Mouse (Mus musculus): Measurements from ENCODE around the gene Sp7.

The Sp7 gene

DNA sequence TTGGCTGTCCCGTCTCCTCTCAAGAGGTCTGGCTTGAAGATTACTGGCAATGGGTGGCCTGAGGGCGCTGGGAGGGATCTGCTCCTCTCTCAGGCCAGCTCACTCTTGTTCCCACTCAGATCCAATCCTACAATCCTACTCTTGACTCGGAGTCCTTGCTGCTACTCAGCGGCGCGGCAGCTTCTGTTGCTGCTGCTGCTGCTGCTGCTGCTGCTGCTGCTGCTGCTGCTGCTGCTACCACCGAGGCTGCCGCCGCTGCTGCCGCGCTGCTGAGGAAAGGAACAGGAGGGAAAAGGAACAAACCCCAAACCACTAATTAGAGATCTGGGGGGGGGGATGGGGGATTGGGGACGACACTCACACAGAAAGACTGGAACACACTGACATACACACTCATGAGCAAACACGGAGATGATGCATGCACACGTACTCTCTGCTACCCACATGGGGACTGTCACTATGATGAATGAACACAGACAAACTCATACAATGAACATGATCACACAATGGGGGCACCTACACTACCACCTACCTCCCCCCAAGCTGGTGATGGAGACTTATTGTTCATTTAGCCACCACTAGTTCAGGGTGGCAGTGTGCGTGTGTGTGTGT is at the start of gene Sp7:
TSS of gene Sp7 (minus strand) at position 450 of the 612 bp plus-strand sequence.
- no peak for DNase-seq (ENCODE audit: low spot score)

DNA sequence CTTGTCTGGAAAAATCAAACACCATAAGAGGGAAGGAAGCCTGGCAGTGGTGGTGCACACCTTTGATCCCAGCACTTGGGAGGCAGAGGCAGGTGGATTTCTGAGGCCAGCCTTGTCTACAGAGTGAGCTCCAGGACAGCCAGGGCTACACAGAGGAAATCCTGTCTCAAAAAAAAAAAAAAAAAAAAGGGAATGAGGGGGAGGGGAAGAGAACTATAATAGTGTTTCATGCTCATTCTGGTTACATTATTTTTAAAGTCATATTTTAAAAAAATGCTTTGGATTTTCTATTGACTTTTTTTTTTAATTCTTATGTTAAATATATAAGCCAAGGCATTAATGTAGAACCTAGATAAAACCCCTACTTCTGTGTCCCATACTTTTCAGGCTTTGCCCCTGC is 46.7 kb upstream of the Sp7 start:
- no peak for DNase-seq (ENCODE audit: low spot score)

DNA sequence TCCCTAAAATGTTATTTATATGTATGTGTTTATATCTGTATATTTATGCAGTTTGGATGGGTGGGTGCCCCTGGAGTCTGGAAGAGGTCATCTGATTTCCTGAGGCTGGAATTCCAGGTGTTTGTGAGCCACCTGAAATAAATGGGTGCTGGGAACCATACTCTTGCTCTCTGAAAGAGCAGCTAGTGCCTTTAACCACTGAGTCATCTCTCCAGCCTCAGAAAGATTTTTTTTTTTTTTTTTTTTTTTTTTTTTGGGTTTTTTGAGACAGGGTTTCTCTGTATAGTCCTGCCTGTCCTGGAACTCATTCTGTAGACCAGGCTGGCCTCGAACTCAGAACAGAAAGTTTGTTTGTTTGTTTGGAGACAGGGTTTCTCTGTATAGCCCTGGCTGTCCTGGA is 44.1 kb upstream of the Sp7 start:
- no peak for DNase-seq (ENCODE audit: low spot score)

DNA sequence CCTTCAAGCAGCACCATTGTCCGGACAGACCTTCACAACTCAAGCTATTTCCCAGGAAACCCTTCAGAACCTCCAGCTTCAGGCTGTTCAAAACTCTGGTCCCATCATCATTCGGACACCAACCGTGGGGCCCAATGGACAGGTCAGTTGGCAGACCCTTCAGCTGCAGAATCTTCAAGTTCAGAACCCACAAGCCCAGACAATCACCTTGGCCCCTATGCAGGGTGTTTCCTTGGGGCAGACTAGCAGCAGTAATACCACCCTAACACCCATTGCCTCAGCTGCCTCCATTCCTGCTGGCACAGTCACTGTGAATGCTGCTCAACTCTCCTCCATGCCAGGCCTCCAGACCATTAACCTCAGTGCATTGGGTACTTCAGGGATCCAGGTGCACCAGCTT is 42.3 kb upstream of the Sp7 start:
- no peak for DNase-seq (ENCODE audit: low spot score)

DNA sequence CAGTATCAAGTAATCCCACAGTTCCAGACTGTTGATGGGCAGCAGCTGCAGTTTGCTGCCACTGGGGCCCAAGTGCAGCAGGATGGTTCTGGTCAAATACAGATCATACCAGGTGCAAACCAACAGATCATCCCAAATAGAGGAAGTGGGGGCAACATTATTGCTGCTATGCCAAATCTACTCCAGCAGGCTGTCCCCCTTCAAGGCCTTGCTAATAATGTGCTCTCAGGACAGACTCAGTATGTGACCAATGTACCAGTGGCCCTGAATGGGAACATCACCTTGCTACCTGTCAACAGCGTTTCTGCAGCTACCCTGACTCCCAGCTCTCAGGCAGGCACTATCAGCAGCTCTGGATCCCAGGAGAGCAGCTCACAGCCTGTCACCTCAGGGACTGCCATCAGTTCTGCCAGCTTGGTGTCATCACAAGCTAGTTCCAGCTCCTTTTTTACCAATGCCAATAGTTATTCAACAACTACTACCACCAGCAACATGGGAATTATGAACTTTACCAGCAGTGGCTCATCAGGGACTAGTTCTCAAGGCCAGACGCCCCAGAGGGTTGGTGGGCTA is 41.7 kb upstream of the Sp7 start:
- no peak for DNase-seq (ENCODE audit: low spot score)

DNA sequence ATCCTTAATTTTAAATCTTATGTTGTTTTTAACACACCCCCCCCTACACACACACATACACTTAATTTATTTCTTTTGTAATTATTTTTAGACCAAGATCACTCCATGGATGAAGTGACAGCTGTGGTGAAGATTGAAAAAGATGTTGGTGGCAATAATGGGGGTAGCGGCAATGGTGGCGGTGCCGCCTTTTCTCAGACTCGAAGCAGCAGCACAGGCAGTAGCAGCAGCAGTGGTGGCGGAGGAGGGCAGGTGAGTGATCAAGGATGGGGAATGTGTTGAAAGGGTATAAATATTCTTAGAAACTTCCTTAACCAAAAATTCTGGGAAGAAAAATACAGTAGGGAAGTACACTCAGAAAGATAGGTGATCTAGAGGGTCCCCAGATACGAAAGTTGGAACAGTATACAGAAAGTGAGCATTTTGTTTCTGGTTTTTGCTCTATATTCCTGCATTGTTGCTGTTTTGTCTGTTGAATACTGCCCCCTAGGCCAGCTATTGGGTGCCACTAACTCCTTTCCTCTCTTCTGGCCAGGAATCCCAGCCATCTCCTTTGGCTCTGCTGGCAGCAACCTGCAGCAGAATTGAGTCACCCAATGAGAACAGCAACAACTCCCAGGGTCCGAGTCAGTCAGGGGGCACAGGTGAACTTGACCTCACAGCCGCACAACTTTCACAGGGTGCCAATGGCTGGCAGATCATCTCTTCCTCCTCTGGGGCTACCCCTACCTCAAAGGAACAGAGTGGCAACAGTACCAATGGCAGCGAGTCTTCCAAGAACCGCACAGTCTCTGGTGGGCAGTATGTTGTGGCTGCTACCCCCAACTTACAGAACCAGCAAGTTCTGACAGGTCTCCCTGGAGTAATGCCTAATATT is 40.9 kb upstream of the Sp7 start:
- no peak for DNase-seq (ENCODE audit: low spot score)

DNA sequence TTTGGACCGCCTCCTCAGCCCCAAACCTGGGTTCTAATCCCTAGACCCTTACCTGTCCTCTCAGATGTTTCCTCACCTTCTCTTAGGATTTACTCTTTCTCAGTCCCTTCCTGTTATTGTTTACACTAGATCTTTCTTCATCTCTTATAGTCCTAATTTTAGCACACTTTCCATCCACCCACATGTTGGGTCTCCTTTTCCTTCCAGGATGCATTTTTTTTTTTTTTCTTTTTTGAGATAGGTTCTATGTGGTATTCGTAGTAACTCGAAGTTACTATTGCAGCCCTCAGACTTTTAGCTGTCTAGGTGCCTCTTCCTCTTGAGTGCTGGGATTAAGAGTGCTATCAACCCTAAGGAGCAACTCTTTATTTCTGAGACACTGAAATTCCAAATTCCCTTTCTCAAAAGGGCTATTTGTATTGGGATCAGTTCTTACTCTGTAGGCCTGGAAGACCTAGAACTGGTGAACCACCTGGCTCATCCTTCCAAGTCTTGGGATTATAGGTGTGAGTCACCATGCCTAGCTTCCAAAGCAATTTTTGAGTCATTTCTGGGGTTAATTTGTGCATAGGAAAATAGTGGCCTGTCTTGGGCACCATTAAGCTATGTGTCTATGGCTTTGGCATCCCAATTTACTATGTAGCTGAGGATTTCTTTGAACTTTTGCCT is 40.1 kb upstream of the Sp7 start:
- DNase-seq (ENCODE audit: low spot score) = no peak

DNA sequence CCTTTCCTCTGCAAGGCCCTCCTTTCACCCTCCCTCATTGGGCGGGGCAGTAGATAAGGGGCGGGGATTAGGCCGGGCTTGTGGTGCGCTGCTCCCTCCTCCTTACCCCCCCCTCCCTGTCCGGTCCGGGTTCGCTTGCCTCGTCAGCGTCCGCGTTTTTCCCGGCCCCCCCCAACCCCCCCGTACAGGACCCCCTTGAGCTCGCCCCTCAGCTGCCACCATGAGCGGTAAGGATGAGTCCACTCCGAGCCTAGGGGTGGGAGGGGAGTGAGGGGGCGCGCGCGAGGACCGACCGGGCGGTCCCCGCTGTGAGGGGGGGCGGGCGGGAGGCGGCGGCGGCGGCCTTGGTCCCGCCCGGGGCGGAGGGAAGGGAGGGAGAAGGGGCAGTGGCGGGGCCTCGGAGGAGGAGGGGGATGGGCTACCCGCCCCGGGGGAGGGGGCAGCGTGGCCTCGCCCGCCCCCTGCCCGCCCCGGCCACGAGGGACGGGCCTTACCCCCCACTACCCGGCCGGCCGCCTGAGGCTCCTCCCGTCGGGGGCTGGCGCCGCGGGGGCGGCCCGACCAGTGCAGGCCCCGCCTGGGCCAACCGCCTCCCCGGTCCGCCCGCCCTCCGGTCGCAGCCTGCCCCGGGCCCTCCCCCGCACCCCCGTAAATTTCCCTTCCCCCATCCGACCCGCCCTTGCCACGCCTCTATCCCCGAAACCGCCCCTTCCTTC is 39.4 kb upstream of the Sp7 start:
- peak; percentile 55 for DNase-seq (ENCODE audit: low spot score)

DNA sequence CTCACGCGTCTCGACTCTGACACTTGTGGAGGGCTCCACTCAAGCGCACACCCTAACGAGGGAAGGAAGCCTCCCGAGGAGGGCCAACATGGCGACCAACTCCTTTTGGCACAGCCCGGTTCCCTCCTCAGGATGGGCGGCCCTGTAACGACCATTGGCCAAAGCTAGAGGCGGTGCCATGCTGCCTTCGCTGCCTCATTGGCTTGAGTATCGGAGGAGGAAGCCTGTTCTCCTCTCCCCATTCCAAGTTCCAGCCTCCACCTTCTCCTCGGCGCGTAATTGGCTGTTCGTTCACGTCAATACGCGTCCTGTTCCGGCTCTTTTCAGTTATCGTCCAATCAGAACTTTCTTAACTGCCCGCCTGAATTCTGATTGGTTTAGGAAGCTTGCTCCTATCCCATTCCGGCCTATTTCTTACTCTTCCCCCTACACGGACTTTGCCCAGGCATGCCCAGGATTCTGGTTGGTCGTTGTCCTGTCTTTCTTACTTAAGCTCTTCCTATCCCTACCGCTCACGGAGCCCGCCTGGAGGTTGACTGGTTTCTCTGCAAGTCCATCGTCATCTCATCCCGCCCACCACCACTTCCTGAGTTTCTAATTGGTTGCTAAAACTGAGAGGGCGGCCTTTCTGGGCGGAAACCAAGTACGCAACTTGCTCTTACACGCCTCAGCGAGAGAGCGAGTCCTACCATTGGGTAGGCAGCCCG is 38.7 kb upstream of the Sp7 start, which contains the start of gene Sp1:
TSS of gene Sp1 (plus strand) at position 655 of the 707 bp plus-strand sequence.
- DNase-seq (ENCODE audit: low spot score) = peak; percentile 100

DNA sequence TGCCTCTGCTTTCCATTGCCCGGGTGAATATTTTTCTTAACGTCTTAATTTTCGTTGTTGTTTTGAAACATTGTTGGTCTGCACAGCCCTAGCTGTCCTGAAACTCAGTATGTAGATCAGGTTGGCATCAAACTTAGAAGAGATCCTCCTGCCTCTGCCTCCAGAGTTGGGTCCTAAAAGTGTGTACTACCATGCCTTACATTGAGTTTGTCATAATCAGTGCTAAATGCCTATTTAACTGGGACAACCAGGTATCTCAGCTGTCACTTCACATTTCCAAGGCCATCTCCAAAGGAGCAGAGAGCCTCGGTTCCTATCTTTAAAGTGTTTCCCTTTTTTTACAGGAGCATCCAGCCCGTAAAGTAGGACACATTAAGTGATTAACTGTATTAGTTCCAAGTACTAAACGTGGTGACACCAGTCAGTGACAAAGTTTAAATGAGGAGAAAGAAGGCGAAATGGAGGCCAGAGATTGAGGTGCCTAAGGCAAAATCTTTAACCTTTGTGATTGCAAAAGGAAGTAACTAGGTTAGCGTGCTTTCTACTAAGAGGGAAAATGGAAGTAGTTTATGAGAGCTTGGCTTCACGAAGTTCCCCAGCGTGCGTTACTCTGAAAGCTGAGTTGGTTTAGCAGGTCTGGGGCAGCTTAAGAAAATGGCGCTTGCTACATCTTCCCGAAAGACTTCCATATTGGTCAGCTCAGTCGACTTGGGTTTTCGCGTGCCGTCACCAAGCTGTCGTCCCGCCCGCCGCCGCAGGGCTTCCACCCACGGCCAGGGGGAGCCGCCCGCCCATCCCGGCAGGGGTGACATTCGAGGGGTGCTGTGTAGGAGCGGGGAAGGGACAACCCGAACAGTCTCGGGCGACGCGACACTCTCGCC is 37.9 kb upstream of the Sp7 start:
- DNase-seq (ENCODE audit: low spot score) = no peak

DNA sequence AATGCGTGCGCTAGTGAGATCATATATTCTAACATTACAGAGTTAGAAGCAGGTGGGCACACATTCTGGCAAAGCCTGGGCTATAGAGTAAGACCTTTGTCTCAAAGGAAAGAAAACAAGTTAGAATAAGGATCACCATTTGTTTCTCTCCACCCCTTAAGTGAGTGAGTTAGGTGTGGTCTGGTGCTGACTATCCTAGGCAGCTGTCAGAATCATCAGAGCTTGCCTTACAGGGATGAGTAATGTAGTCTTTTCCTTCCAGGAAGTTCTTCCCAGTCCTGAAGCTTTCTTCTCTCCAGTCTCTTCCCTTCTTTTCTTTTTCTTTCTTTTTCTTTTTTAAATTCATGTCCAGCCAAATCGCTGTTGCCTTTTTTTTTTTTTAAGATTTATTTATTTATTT is 35.2 kb upstream of the Sp7 start:
- no peak for DNase-seq (ENCODE audit: low spot score)

DNA sequence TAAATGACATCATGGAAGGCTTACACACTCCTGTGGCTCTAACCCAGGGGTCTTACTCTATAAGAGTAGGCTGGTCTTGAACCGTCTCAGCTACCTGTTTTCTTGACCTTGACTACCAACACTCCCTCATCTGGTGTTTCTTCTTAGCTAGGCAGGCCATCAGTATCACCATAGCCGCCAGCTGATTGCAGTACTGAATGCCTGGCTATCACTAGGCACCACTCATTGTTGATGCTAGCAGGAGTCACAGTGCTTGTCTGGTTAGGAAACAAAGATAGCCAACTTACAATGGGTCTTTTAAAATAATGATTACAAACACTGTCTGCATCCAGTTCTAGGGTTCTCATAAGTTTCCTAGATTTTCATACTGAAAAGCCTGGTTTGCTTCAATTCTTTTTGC is 34.3 kb upstream of the Sp7 start:
- DNase-seq (ENCODE audit: low spot score) = no peak

DNA sequence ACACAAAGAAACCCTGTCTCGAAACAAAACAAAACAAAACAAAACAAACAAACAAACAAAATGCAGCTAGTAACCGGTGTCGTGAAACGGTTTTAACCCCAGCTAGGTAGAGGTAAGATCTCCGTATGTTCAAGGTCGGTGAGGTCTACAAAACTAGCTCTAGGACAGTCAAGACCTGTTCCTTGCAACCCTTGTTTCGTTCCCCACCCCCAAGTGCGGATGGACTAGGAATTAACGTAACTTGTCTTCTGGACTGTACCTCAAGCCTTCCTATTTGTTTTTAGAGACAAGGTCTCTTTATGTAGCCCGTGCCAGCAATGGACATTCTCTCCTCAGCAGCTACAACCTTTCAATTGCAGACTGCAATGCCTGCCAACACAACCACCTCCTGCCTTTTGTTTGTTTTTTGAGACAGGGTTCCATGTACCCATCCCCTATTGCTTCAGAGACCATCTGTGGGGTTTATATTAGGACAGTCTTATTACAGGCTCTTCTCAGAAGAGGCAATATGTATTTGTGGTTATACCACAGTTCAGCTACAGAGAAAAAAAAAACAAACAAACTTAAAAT is 33.6 kb upstream of the Sp7 start:
- no peak for DNase-seq (ENCODE audit: low spot score)

DNA sequence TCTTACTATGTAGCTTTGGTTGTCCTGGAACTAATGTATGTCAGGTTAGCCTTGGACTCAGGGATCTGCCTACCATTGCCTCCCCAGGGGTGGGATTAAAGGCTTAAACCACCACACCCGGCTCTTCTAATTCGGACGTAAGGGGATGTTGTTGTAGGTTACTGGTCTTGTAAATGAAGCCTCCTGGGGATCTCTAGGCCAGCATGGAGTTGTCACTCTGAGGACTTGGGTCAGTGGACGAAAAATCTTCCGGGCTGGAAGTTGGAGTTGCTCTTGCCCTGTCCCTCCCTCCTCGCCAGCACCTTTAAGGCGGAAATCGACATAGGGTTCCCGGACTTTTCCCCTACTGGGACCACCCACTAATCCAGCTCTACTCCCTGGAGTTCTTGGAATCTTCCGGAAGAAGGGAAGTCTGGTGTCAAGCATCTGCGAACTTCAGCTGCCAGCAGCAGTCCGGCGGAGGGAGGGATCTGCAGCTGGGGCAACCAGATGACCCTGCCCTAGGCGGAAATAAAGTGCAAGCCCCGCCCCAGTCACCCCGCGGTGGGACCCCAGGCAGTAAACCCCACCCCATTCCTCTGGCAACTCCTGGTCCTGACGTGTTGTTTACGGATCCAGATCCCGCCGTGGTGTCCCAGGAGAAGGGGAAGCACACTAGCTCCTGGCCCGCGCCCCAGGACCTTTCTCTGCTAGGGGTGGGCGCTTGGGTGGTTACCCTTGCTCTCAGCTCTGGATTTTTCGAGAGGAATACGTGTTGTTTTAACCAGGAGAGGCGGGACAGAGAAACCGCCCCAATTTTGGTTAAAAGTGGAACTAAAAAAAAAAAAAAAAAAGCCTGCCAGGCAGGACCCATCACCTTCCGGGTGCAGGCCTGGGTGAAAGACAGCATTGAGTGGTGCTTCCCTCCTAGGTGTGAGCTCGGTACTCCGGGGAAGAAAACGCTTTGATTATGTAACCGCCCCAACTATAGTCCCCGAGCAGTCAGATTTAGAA is 32.5 kb upstream of the Sp7 start:
- DNase-seq (ENCODE audit: low spot score) = peak; percentile 65

DNA sequence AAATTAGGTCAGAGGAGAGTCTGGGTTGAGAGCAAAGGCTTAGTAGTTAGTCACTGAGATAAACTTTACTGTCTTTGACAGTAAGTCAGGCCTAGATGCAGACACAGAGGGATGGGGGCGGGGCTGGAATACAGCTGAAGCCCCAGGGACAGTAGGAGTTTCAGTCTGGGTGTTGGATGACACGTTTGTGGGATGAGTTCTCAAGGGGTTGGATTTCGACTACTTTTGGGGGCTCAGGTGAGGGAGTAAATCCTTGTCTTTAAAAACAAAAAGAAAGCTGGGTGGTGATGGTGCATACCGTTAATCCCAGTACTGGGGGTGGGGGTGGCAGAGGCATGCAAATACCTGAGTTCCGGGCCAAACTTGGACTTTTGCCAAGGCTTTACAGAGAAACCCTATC is 31.6 kb upstream of the Sp7 start:
- no peak for DNase-seq (ENCODE audit: low spot score)

DNA sequence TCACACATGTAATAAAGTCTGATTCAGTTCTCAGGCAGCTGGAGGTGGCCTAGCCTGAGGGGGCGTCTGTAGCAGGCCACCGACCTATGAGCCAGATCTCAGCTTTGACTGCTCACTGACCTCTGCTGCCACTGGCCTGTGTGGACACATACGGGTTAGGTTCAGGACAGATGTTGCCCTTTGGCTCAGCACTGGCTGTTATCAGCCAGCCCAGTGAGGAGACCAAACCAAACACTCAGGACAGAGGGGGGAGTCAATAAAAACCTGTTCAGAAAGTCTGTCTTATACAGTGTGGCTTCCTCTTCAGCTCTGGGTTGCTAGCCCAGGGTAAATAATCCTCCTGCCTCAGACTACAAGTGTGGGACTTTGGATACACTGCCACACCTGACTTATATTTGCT is 28.1 kb upstream of the Sp7 start:
- DNase-seq (ENCODE audit: low spot score) = no peak

DNA sequence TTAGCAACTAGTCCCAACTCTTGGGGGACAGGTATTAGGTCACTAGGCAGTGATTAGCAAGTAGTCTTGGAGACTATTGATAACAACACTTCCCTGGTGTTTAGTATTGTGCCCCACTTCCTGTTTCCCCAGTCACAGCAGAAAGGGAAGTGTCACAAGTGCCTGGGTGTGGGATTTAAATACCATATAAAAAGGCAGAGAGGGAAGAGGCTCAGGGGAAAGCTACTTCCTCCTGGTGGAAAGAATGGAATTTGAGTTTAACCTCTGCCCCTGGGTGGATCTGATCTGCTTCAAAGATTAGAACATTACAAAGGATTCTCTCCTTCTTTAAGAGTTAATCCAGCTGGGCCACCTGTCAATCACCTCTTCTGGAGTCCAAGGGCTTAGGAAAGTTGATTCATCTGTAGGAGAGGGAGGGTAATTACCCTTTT is 26.6 kb upstream of the Sp7 start:
- DNase-seq (ENCODE audit: low spot score) = no peak

DNA sequence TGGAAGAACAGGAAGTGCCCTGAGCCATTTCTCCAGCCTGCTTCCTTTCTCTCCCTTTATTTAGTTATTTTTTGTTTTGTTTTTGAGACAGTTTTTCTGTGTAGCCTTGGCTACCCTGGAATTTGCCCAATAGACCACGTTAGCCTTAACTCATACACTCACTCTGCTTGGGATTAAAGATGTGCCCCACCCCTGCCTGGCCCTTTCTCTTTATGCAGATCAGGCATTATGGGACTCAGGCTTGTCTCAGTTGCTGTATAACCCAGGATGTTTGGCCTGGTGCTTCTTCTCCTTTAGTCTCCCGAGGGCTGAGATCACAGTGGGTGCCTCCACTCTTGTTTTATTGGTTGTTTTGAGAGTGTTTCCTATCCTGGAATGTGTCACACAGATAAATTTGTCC is 25.5 kb upstream of the Sp7 start:
- no peak for DNase-seq (ENCODE audit: low spot score)

DNA sequence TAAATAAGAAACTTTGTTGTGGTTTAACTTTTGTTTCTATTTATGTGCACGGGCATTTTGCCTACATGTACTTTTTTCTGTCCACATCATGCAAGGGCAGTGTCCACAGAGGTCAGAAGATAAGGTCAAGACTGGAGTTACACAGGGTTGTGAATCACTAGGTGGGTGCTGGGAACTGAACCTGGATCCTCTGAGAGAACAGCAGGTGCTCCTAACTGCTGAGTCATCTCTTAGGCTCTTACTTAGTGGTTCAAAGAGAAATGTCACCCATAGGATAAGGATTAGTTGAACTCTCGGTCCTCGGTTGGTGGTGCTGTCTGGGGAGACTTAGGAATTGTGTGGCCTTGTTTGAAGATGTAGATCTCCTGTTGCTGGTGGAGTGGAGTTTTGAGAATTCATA is 22.0 kb upstream of the Sp7 start:
- DNase-seq (ENCODE audit: low spot score) = no peak

Data from T-cell, adult 2 months (primary cell).